Mouse (Mus musculus) ES-E14 (cell line): ENCODE data around the gene Pcsk5. TPM values are rescaled to one million over a fixed set of nuclear protein-coding genes. Genes with fewer than 3 reads are reported as not detected.

Experiments used
- DNase-seq: peaks from one replicate; pipeline ENCODE4 v3.0.0-alpha.2; 2013; ENCODE audit warnings: low read depth, low spot score
- H3K27ac ChIP-seq: 2 replicates; pipeline ENCODE4 v1.5.1; 2012; ENCODE audit warnings: low read depth, mild to moderate bottlenecking, low read length, moderate library complexity, mixed read lengths; ENCODE audit not compliant: poor library complexity, insufficient read depth, severe bottlenecking
- H3K36me3 ChIP-seq: 2 replicates; pipeline ENCODE4 v1.6.1; 2012; ENCODE audit warnings: mild to moderate bottlenecking, low read length, moderate library complexity, mixed read lengths; ENCODE audit not compliant: control insufficient read depth, poor library complexity, insufficient read depth, severe bottlenecking
- H3K4me1 ChIP-seq, 2 experiments: fragments of 150-350 bp in 1 of 2; sonication (generic) in 1 of 2; 2 replicates each; pipeline ENCODE4 v1.6.1; 2012; ENCODE audit warnings: low read length in 2 of 2, mild to moderate bottlenecking in 1 of 2, mixed read lengths in 1 of 2; ENCODE audit not compliant: control insufficient read depth in 2 of 2, insufficient read depth in 2 of 2, poor library complexity in 1 of 2
- H3K4me3 ChIP-seq, 2 experiments: fragments of 150-350 bp in 1 of 2; sonication (generic) in 1 of 2; 2 replicates each; pipeline ENCODE4 v1.5.1; 2012; ENCODE audit warnings: low read length in 2 of 2, low read depth in 1 of 2, mild to moderate bottlenecking in 1 of 2, mixed read lengths in 1 of 2; ENCODE audit not compliant: insufficient read depth in 1 of 2, poor library complexity in 1 of 2, severe bottlenecking in 1 of 2
- H3K9ac ChIP-seq: 2 replicates; pipeline ENCODE4 v1.6.1; 2012; ENCODE audit warnings: low read depth, mild to moderate bottlenecking, low read length, mixed read lengths; ENCODE audit not compliant: poor library complexity, insufficient read depth, severe bottlenecking
- H3K9me3 ChIP-seq: fragments of 150-350 bp; sonication (generic); 2 replicates; pipeline ENCODE4 v1.6.1; 2012; ENCODE audit warnings: low read depth, mild to moderate bottlenecking, low read length; ENCODE audit not compliant: control insufficient read depth, insufficient read depth
- CHD2 ChIP-seq: IDR thresholded peaks from 2 replicates; pipeline ENCODE4 v1.6.1; 2014; ENCODE audit warnings: mild to moderate bottlenecking, low read depth, low read length, inconsistent platforms
- HCFC1 ChIP-seq: IDR thresholded peaks from 2 replicates; pipeline ENCODE4 v1.6.1; 2012; ENCODE audit warnings: low read length, inconsistent platforms, borderline replicate concordance; ENCODE audit not compliant: insufficient read depth
- MAFK ChIP-seq: IDR thresholded peaks from 2 replicates; pipeline ENCODE4 v1.6.1; 2014; ENCODE audit warnings: mild to moderate bottlenecking, low read depth, low read length, inconsistent platforms; ENCODE audit not compliant: insufficient read depth
- ZC3H11A ChIP-seq: IDR thresholded peaks from 2 replicates; pipeline ENCODE4 v1.6.1; 2012; ENCODE audit warnings: low read depth, mild to moderate bottlenecking, inconsistent platforms, low read length, borderline replicate concordance
- ZNF384 ChIP-seq: IDR thresholded peaks from 2 replicates; pipeline ENCODE4 v1.6.1; 2012; ENCODE audit warnings: low read depth, low read length, inconsistent platforms
- in situ Hi-C, 2 experiments: fragments of 600-800 bp; cut with MboI; formaldehyde crosslinking; loops; one replicate each; pipeline ENCODE4 v1.15.1; 2025; ENCODE audit warnings: low sequenced_read_pairs in 2 of 2, inconsistent platforms in 1 of 2; ENCODE audit not compliant: unreplicated experiment in 2 of 2
- total RNA-seq: library from RNA; depleted of rRNA; stranded (reverse); fragments of 300-350 nt; gene quantifications from 2 replicates; pipeline ENCODE4 v1.2.3, GENCODE M21; 2012

The Pcsk5 gene
- total RNA-seq, 1 experiment = 1.6 TPM

GRCm38 (mm10) chr19:17659321-17659720, 178.1 kb downstream of the Pcsk5 start:
- H3K9me3 ChIP-seq = no peaks in the 10 kb centered on the region
- DNase-seq = no peak
- H3K27ac ChIP-seq = no peak overlapping the region
- H3K4me3 ChIP-seq = no peak overlapping the region
- no peaks in the 10 kb centered on the region for H3K36me3 ChIP-seq
- in situ Hi-C loops = no loop called here
- no peak overlapping the region for H3K9ac ChIP-seq
- no peaks in the 10 kb centered on the region for H3K4me1 ChIP-seq
- no peak for TF ChIP-seq ZC3H11A
- TF ChIP-seq ZNF384 = no peak
- no peak for TF ChIP-seq CHD2
- TF ChIP-seq HCFC1 = no peak
- no peak for TF ChIP-seq MAFK

GRCm38 (mm10) chr19:17650831-17651502, 186.5 kb downstream of the Pcsk5 start:
- TF ChIP-seq HCFC1 (no peak), ZNF384 (no peak), MAFK (no peak), ZC3H11A (no peak), CHD2 (no peak)
- Histone ChIP-seq H3K9ac (no peak overlapping the region), H3K4me3 (no peak overlapping the region), H3K9me3 (no peaks in the 10 kb centered on the region), H3K27ac (no peak overlapping the region), H3K4me1 (no peaks in the 10 kb centered on the region), H3K36me3 (no peaks in the 10 kb centered on the region)
- in situ Hi-C loops = no loop called here
- no peak for DNase-seq

- in situ Hi-C loops = no loop called here
- DNase-seq = no peak
- TF ChIP-seq ZC3H11A (no peak), CHD2 (no peak), MAFK (no peak), ZNF384 (no peak), HCFC1 (no peak)
- Histone ChIP-seq H3K9me3 (no peaks in the 10 kb centered on the region), H3K4me1 (no peaks in the 10 kb centered on the region), H3K27ac (no peak overlapping the region), H3K9ac (no peak overlapping the region), H3K4me3 (no peak overlapping the region), H3K36me3 (no peaks in the 10 kb centered on the region)
These were observed 187.5 kb downstream of the Pcsk5 start for GRCm38 (mm10) chr19:17649967-17650366.

GRCm38 (mm10) chr19:17643128-17643797, 194.2 kb downstream of the Pcsk5 start:
- Histone ChIP-seq H3K9ac (no peak overlapping the region), H3K36me3 (no peaks in the 10 kb centered on the region), H3K9me3 (no peaks in the 10 kb centered on the region), H3K27ac (no peak overlapping the region), H3K4me1 (no peaks in the 10 kb centered on the region), H3K4me3 (no peak overlapping the region)
- in situ Hi-C loops = no loop called here
- no peak for DNase-seq
- TF ChIP-seq ZC3H11A (no peak), ZNF384 (no peak)

GRCm38 (mm10) chr19:17635984-17636383, 201.4 kb downstream of the Pcsk5 start:
- Histone ChIP-seq H3K9me3 (no peaks in the 10 kb centered on the region), H3K27ac (no peak overlapping the region), H3K4me1 (no peaks in the 10 kb centered on the region), H3K4me3 (no peak overlapping the region), H3K9ac (no peak overlapping the region), H3K36me3 (no peaks in the 10 kb centered on the region)
- in situ Hi-C loops = no loop called here
- DNase-seq = no peak
- no peak for TF ChIP-seq CHD2
- TF ChIP-seq MAFK = no peak
- TF ChIP-seq ZNF384 = no peak
- no peak for TF ChIP-seq ZC3H11A
